Mouse (Mus musculus): Measurements from ENCODE around the gene Ift80. TPM values are rescaled to one million over a fixed set of nuclear protein-coding genes. Genes with fewer than 3 reads are reported as not detected.

The Ift80 gene
- total and polyA plus RNA-seq, 3 experiments = 4.6 to 8.4 TPM; not detected in 1

DNA sequence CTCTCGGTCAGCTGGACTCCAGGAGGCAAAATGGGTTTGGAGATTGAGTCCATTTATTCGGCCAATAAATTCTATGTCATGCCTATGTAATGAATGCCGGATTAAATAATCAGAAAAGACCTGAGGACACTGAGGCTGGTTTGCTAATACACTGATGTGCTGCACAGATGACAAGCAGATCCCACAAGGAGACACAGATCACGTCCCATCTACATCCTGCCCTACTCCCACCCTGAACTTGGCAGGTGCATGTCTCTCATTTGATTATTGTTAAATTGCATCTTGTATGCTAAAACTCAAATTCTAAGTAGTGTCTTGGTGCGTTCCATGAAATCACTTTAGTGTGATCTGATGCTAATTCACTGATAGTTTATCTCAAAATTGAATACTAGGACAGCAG lies 117.5 kb downstream of the Ift80 start:
- no peaks in the 10 kb centered on the region for H3K79me2 ChIP-seq (ENCODE audit: control insufficient read depth, insufficient read depth, low read length, poor library complexity)
- no peaks in the 10 kb centered on the region for H3K4me1 ChIP-seq (ENCODE audit: control insufficient read depth in 1 of 2, insufficient read depth in 2 of 2, low read length in 2 of 2)
- H3K27me3 ChIP-seq (ENCODE audit: control insufficient read depth in 1 of 2, insufficient read depth in 2 of 2, low read length in 2 of 2) = peaks cover 0 to 2% of the 10 kb centered on the region in 2 experiments; a peak in 2 of 4 replicates
- TF ChIP-seq USF1 (IDR thresholded peaks at IDR 0.05; ENCODE audit: low read depth, low read length) (no peak), UBTF (IDR thresholded peaks at IDR 0.05; ENCODE audit: borderline replicate concordance, insufficient read depth, low read depth, low read length) (no peak), RCOR1 (IDR thresholded peaks at IDR 0.05; ENCODE audit: low read depth, low read length) (no peak), ZKSCAN1 (IDR thresholded peaks at IDR 0.05; ENCODE audit: low read depth, low read length) (no peak), ELF1 (IDR thresholded peaks at IDR 0.05; ENCODE audit: low read depth, low read length) (no peak), CHD1 (IDR thresholded peaks at IDR 0.05; ENCODE audit: low read depth, low read length) (no peak), RAD21 (IDR thresholded peaks at IDR 0.05; ENCODE audit: low read depth, low read length) (no peak), MAX (IDR thresholded peaks at IDR 0.05; ENCODE audit: low read length) (no peak), ZNF384 (IDR thresholded peaks at IDR 0.05; ENCODE audit: low read depth, low read length) (no peak), ZMIZ1 (IDR thresholded peaks at IDR 0.05; ENCODE audit: low read depth, low read length) (no peak), GABPA (IDR thresholded peaks at IDR 0.05; ENCODE audit: low read depth, low read length) (no peak), SMC3 (IDR thresholded peaks at IDR 0.05; ENCODE audit: low read depth, low read length) (no peak), ETS1 (IDR thresholded peaks at IDR 0.05; ENCODE audit: low read depth, low read length) (no peak), TBP (IDR thresholded peaks at IDR 0.05; ENCODE audit: low read depth, low read length) (no peak), MAZ (IDR thresholded peaks at IDR 0.05; ENCODE audit: low read depth, low read length) (no peak)
- H3K4me3 ChIP-seq (ENCODE audit: control insufficient read depth in 1 of 2, insufficient read depth in 1 of 2, low read depth in 2 of 2, low read length in 2 of 2) = no peak overlapping the region
- no peak overlapping the region for H3K9ac ChIP-seq (ENCODE audit: control insufficient read depth, low read depth, low read length, poor library complexity, severe bottlenecking)
- no peaks in the 10 kb centered on the region for H3K9me3 ChIP-seq (replicated peaks; ENCODE audit: insufficient read depth, low read length)
- no peak overlapping the region for H3K27ac ChIP-seq (ENCODE audit: control insufficient read depth, low read depth, low read length)
- H3K36me3 ChIP-seq (ENCODE audit: control insufficient read depth in 1 of 2, insufficient read depth in 2 of 2, low read length in 2 of 2) = no peaks in the 10 kb centered on the region
- no peak for DNase-seq (ENCODE audit: low read depth, low spot score)

DNA sequence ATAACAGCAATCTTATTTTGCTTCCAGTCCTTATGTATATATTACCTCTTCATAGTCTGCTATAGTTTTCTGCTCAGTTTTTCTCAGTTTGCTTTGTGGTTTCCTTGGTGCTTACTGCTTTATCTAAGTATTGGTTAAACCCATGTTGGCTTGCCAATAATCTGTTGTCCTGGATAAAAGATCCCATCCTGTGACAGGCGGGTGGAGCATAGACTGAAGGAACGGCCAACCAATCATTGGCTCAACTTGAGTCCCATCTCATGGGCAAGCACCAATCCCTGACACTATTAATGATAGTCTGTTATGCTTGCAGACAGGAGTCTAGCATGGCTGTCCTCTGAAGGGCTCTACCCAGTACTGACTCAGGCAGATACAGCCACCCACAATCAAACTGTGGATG lies 130.3 kb downstream of the Ift80 start:
- Histone ChIP-seq H3K4me1 (ENCODE audit: control insufficient read depth in 1 of 2, insufficient read depth in 2 of 2, low read length in 2 of 2) (no peaks in the 10 kb centered on the region; a peak in 1 of 4 replicates), H3K9ac (ENCODE audit: control insufficient read depth, low read depth, low read length, poor library complexity, severe bottlenecking) (no peak overlapping the region), H3K36me3 (ENCODE audit: control insufficient read depth in 1 of 2, insufficient read depth in 2 of 2, low read length in 2 of 2) (peaks cover 0 to 2% of the 10 kb centered on the region in 2 experiments; a peak in 2 of 4 replicates), H3K27ac (ENCODE audit: control insufficient read depth, low read depth, low read length) (no peak overlapping the region; the same call in 1 of the 2 replicates), H3K9me3 (replicated peaks; ENCODE audit: insufficient read depth, low read length) (no peaks in the 10 kb centered on the region), H3K79me2 (ENCODE audit: control insufficient read depth, insufficient read depth, low read length, poor library complexity) (no peaks in the 10 kb centered on the region), H3K27me3 (ENCODE audit: control insufficient read depth in 1 of 2, insufficient read depth in 2 of 2, low read length in 2 of 2) (peaks cover 0 to 12% of the 10 kb centered on the region in 2 experiments; a peak in 2 of 4 replicates), H3K4me3 (ENCODE audit: control insufficient read depth in 1 of 2, insufficient read depth in 1 of 2, low read depth in 2 of 2, low read length in 2 of 2) (no peak overlapping the region)
- DNase-seq (ENCODE audit: low read depth, low spot score) = peak; percentile 54
- no peak for TF ChIP-seq POLR2AphosphoS5 (IDR thresholded peaks at IDR 0.05; ENCODE audit: borderline replicate concordance, low read depth, low read length)
- peak in 1 of 2 experiments; percentile 42; a peak in 1 of 4 replicates for TF ChIP-seq EP300 (IDR thresholded peaks at IDR 0.05; ENCODE audit: low read depth in 1 of 2, low read length in 2 of 2)
- no peak for TF ChIP-seq RAD21 (IDR thresholded peaks at IDR 0.05; ENCODE audit: low read depth, low read length)
- no peak for TF ChIP-seq SIN3A (IDR thresholded peaks at IDR 0.05; ENCODE audit: low read length)
- peak; percentile 37; the same call in 1 of the 2 replicates for TF ChIP-seq GATA1 (IDR thresholded peaks at IDR 0.05; ENCODE audit: low read depth, low read length)
- TF ChIP-seq CHD1 (IDR thresholded peaks at IDR 0.05; ENCODE audit: low read depth, low read length) = no peak
- no peak for TF ChIP-seq NRF1 (IDR thresholded peaks at IDR 0.05; ENCODE audit: insufficient read depth, low read depth, low read length, poor library complexity, severe bottlenecking)
